Mouse (Mus musculus) G1E (cell line): Measurements from ENCODE around the gene Tor1a.

Source experiments
- CTCF ChIP-seq: IDR thresholded peaks from 2 replicates; pipeline ENCODE4 v1.5.1; 2012; ENCODE audit warnings: low read depth, low read length, inconsistent platforms, mixed read lengths
- GATA2 ChIP-seq: IDR thresholded peaks from 2 replicates; pipeline ENCODE4 v1.6.1; 2012; ENCODE audit warnings: low read depth, low read length, inconsistent platforms, borderline replicate concordance
- TAL1 ChIP-seq: conservative IDR thresholded peaks from 2 replicates; pipeline ENCODE4 v1.6.1; 2012; ENCODE audit warnings: low read depth, low read length, inconsistent platforms, mixed read lengths

DNA sequence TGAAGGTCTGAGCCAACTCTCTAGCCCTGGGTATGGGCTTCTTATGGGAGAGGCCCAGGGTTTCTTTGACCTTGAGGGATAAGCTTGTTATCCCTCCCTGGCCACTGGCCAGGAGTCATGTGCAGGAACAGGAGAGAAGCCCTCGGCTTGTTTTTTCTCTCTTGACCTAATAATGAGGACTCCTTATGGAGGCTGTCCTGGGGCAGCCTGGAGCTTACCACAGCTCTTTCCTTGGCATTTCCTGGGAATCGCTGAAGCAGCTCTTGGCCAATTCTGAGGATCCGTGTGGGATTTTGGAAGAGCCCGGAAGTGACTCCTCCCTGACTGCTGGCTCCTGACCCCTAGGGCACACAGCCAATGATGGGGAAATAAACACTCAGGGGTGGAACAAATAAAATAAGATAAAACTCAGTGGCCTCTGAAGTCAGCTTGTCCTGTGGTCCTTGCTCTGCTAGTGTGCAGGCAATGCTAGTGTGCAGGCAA, 55.4 kb downstream of the Tor1a start:
- TF ChIP-seq CTCF (no peak), GATA2 (no peak), TAL1 (no peak)
